Mouse (Mus musculus): ENCODE measurements at regions not wholly inside any gene's neighbourhood (a gene's known extent, or its start where the extent isn't known, plus 50 kb on each side); places are given as distances from the start of the nearest gene placed in this dataset.

- DNase-seq, result no peak
Measured at GRCm38 (mm10) chr5:148740366-148741266, 188.0 kb upstream of the Ubl3 start.

- DNase-seq, result no peak
Measured at GRCm38 (mm10) chr5:148739672-148740071, 187.1 kb upstream of the Ubl3 start.

DNA sequence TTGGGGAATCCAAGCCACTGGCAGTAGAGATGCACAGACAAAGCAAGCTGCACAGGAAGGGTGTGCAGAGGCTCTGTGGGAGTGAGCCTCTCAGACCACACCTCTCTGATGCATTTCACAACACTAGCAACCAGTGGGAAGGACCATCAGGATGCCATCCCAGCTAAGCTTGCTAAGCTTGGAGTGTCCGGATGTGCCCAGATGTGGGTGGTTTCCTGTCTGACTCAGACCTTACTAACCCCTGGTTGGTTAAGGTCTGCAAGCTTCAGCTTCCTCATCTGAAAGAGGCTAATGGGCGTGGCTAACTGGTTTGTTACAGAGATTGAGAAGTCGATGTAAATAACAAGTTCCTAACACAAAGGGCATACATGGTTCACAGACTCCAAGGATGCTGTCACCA, 186.6 kb upstream of the Ubl3 start:
- DNase-seq, result no peak

DNA sequence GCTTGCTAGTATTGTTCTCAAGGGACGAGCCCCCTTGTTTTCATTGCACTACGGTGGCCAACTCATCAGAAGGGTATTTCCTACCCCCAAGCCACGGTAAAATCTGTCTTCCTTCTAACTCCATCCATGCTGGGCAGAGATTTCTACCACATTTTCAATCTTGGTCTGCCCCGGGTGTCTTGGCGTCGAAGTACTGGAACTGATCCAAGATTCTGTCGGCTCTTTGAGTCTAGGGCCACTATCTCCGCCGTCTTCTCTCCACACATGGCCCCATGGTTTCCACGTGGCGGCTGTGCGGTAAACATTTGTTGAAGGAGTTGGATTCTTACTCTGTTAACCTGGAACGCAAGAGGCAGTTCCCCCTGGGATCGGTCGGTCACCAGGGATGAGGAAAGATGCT, 177.0 kb upstream of the Ubl3 start:
- no peak for DNase-seq

DNA sequence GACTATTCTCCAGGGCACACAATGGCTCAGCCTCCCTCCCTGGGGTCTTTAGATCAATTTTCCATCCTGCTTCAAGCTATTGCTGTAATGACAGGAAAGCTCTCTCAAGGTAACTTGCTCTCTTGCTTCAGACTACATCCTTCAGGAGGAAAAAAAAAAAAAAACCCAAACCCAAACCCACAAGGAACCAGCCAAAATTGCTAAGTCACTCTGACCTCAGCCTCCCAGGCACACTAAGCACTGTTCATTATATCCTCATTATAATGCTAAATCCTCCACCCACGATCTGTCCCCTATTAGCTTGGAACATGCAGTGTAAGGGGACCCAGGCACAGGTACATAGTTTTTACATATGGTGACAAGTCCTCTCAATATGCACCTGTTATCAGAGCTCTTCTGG, 175.9 kb upstream of the Ubl3 start:
- no peak for DNase-seq

- no peak for DNase-seq
Measured at GRCm38 (mm10) chr5:148726442-148726841, 173.9 kb upstream of the Ubl3 start.

DNA sequence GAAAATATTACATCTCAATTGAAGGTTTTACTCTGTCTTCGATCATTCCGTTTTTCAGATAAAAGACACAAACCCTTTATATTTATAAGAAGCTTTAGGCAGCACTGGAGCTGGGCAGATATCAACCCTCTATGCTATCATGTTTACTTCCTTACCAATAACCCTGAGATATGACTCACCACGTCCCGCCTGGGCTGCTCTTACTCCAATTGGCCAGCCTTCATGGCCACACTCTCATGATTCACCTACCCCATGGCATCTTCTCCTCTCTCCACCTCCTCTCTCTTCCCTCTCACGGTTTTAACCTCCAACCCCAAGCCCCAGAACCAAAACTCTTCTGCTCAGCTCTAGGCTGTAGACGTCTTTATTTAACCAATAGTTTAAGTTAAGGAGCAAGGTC, 171.9 kb upstream of the Ubl3 start:
- no peak for DNase-seq

- DNase-seq, result no peak
Measured at GRCm38 (mm10) chr5:148723677-148724227, 171.2 kb upstream of the Ubl3 start.

DNA sequence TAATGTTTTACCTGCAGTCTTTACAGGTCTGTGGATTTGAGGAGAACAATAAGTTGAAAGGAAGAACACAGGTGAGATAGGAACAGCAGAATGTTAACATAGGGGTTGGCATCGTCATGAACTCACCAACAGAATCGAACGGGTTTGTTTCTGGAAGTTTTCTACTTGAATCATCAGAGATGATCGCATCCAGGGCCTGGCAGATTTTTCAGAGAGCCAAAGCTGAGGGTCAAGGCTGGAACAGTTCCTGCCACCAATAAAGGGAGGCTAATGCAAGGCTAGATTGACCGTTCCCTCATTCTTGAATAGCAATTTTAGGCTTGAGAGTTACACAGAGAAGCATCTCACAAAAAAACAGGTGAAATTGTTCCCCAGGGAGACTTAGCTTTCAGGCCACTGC, 168.0 kb upstream of the Ubl3 start:
- DNase-seq, result no peak

- DNase-seq, result no peak
Measured at GRCm38 (mm10) chr5:148716633-148717032, 164.0 kb upstream of the Ubl3 start.

- DNase-seq, result no peak
Measured at GRCm38 (mm10) chr5:148715218-148715991, 162.8 kb upstream of the Ubl3 start.

DNA sequence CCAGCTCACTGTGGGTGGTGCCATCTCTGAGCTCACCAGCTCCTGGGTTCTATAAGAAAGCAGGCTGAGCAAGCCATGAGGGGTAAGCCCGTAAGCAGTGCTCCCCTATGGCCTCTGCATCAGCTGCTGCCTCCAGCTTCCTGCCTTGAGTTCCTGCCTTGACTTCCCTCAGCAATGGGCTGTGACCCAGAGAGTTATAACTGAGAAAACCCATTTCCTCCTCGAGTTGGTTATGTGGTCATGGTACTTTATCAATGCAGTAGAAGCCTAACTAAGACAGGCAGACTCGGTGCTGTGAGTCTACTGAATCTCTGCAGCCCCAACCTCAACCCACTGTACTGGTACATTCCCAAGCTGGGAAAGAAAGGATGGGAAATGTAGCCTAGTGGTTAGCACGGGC, 162.2 kb upstream of the Ubl3 start:
- no peak for DNase-seq

DNA sequence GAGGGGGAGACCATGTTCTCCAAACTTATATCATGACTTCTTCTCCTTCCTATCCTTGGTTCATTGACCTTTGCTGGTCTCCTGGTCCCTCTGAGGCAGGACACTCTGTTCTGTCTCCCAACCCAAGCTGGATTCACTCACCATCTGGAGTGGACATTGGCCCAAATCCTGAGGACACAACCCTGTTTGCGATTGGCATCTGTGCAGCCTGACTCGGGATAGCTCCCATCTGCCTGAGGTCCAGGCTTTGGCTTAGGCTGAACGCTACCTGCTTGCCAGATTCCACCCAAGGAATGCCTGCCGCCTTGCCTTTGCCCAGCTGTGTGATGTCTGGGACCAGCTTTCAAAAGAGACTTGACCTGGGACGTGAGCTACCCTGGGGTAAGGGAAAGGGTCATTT, 161.2 kb upstream of the Ubl3 start:
- DNase-seq, result no peak

- DNase-seq, result no peak
Measured at GRCm38 (mm10) chr5:148713039-148713438, 160.4 kb upstream of the Ubl3 start.

GRCm38 (mm10) chr5:148711570-148711969, 159.0 kb upstream of the Ubl3 start:
- DNase-seq, result no peak

DNA sequence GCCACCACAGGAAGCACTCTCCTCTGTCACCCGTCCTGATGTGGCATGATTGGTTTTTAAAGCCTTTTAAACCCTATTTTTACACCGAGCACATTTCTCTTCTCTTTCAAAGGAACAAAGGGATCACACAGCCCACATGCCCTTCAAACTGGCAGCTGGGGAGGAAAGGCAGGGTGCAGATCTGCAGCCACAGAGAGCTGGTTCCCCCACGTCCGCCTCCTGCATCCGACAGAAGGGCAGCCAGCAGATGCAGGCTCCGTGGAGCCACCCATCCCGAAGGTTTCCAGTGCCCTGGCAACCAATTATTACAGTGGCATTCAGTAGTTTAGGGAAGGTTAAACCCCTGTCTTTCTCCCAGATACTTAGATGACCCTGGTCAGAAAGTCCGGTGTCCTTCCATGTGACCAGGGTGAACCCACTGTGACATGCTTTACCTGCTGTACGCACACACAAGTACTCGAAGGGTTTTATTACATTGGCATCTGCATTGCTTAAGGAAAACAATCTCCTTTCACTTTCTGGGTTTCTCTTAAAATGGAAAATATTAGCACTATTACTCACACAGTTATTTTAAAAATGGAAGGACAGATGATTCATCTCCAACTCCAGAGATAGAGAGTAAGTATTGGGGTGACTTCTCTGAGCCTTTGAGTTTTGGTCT, 156.7 kb upstream of the Ubl3 start:
- DNase-seq, result no peak

- no peak for DNase-seq
Measured at GRCm38 (mm10) chr5:148708014-148708741, 155.6 kb upstream of the Ubl3 start.

GRCm38 (mm10) chr5:148707335-148707734, 154.7 kb upstream of the Ubl3 start:
- DNase-seq, result no peak

DNA sequence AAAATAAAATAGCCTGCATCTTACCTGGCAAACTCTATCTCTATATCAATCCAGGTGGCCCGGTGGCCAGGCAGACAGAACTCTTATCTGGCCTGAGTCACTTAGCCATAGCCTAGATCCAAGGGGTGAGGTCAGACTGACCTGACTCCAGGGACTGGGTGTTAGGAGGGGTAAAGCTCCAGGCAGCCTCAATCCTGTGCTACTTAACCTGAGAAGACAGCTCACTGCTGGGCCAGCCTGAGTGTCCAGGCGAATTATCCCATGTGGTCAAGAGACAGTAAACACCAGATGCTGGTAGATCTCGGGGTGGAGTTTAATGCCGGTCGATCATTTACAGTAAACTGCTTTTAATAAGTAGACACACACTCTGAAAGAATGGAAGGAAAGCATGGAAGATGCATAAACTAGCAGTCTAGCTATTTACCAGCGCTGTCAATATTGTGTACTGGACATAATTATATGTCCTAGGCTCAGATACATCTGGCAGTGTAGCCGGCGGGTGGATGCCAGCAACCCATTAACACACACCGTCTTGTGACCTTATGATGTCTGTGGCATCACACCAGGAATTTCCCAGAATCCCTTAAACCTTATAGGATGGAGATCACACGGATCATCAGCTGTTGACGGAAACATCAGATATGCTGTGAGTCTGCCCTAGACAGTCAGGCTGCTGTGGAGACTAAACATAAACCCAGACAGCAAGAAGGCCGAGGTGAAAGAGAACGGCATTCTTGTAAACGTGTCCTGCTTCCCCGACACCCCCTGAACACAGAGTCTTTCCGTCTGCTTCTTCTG, 153.9 kb upstream of the Ubl3 start:
- no peak for DNase-seq

DNA sequence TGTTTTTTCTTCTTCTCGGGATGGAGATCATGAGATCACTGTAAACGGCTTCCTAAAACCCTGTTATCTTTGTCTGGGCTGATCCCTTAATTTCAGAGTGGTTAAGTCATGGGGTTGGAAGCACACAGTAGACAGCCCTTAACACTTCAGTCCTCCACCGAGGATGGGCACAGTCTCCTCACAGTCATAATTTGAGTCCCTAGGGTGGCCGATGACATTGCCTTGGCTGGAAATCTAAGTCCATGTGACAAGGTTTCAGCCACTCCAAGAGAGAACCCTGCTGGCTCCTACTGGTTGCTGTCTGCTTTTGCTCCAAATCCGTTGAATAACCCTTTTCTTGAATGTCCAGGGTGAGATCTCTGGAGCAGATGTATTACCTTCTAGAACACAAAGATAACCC, 152.2 kb upstream of the Ubl3 start:
- no peak for DNase-seq

GRCm38 (mm10) chr5:148701859-148702258, 149.3 kb upstream of the Ubl3 start:
- no peak for DNase-seq

DNA sequence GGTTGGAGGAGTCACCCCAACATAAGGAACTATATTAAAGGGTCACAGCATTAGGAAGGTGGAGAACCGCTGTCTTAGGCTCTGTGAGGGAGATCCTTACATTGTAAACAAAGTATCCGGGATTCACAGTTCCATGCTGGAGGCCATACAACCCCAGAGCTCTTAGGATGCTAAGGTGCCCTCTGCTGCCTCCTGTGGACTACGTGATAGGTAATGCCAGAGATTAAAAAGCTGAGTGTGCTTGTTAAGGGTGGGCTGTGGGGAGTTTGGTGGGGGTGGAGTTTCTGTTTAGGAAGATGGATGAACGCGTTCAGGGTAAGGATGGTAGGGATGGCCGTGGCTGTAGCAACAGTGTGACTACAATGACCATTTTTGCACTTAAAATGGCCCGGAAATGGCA, 148.4 kb upstream of the Ubl3 start:
- DNase-seq, result no peak

Measured in right cerebral cortex, postnatal 25 days (tissue).